Mouse (Mus musculus) G1E (cell line): ENCODE data around the gene Tmem56. TPM values are rescaled to one million over a fixed set of nuclear protein-coding genes. Genes with fewer than 3 reads are reported as not detected.

Source experiments
- ATAC-seq: 2 replicates; pipeline ENCODE4 v1.8.0; 2016; ENCODE audit warnings: mild to moderate bottlenecking; ENCODE audit not compliant: insufficient number of reproducible peaks, poor library complexity, low FRiP score, severe bottlenecking; ENCODE audit errors: extremely low read depth
- DNase-seq: peaks from one replicate; pipeline ENCODE4 v3.0.0; 2012; ENCODE audit warnings: low spot score
- H3K27me3 ChIP-seq: 2 replicates; pipeline ENCODE4 v1.6.1; 2012; ENCODE audit warnings: mild to moderate bottlenecking, low read length, inconsistent platforms; ENCODE audit not compliant: insufficient read depth
- H3K36me3 ChIP-seq: replicated peaks from 2 replicates; pipeline ENCODE3; 2012; ENCODE audit warnings: mild to moderate bottlenecking, inconsistent platforms
- H3K4me1 ChIP-seq: 2 replicates; pipeline ENCODE4 v1.6.1; 2012; ENCODE audit warnings: low read depth, low read length, inconsistent platforms, mixed read lengths; ENCODE audit not compliant: insufficient read depth
- H3K4me3 ChIP-seq: 2 replicates; pipeline ENCODE4 v1.5.1; 2012; ENCODE audit warnings: low read depth, mild to moderate bottlenecking, inconsistent platforms, low read length, moderate library complexity, mixed read lengths
- H3K9me3 ChIP-seq: replicated peaks from 2 replicates; pipeline ENCODE4 v1.6.1; 2012; ENCODE audit warnings: inconsistent platforms
- CTCF ChIP-seq: IDR thresholded peaks from 2 replicates; pipeline ENCODE4 v1.5.1; 2012; ENCODE audit warnings: low read depth, low read length, inconsistent platforms, mixed read lengths
- GATA1 ChIP-seq: IDR thresholded peaks from 2 replicates; pipeline ENCODE4 v1.6.1; 2012; ENCODE audit warnings: borderline replicate concordance, low read length, inconsistent platforms, mixed read lengths
- GATA2 ChIP-seq: IDR thresholded peaks from 2 replicates; pipeline ENCODE4 v1.6.1; 2012; ENCODE audit warnings: low read depth, low read length, inconsistent platforms, borderline replicate concordance
- POLR2AphosphoS5 ChIP-seq: IDR thresholded peaks from 2 replicates; pipeline ENCODE4 v1.6.1; 2012; ENCODE audit warnings: low read depth, low read length, inconsistent platforms; ENCODE audit not compliant: insufficient replicate concordance
- TAL1 ChIP-seq: conservative IDR thresholded peaks from 2 replicates; pipeline ENCODE4 v1.6.1; 2012; ENCODE audit warnings: low read depth, low read length, inconsistent platforms, mixed read lengths
- polyA plus RNA-seq: library from polyadenylated mRNA; stranded (reverse); fragments of >175 nt; gene quantifications from 2 replicates; pipeline ENCODE4 v1.2.3, GENCODE M21; 2012
- total RNA-seq, 2 experiments: library from RNA; stranded (forward) in 1 of 2; stranded (reverse) in 1 of 2; fragments of 200-1000 nt in 1 of 2; fragments of >200 nt in 1 of 2; fragmentation: Nextera tagmentation in 1 of 2; gene quantifications; 2 replicates each; pipeline ENCODE4 v1.2.3; 2014 to 2017

The Tmem56 gene
- total and polyA plus RNA-seq, 3 experiments, result 6.7 to 91.0 (median 34.1) TPM

DNA sequence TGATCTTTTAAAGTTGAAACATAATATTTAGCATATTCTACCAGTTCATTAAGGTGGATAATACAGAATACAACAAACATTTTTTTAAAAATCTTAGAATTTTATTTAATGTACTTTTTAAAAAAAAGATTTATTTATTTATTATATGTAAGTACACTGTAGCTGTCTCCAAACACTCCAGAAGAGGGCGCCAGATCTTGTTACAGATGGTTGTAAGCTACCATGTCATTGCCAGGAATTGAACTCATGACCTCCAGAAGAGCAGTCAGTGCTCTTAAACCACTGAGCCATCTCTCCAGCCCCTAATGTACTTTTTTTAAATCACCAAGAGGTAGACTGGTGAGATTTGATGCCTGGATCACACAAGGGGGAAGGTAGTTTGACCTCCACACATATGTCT lies 70.7 kb downstream of the Tmem56 start:
- TF ChIP-seq GATA2 (no peak), CTCF (no peak), GATA1 (no peak), TAL1 (no peak), POLR2AphosphoS5 (no peak)

DNA sequence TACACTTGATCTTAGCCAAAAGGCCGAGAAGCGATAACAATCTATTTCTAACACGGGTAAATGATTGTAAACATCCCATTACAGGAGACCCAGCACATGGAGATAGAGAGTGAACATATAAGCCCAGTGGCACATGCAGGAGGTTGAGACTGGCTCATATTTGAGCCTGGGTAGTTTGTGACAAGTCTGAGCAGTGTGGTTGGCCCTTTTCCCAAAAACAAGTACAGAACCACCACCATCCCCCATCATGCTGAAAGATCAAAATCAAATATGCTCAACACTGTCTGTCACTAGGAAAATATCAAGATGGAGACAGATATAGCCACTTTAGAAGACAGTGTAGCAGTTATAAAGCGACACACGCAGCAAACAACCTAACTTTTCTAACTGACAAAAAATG lies 73.9 kb downstream of the Tmem56 start:
- Histone ChIP-seq H3K4me1 (peaks cover 11% of the 10 kb centered on the region; the same call in 1 of the 2 replicates), H3K36me3 (peaks cover 72% of the 10 kb centered on the region), H3K27me3 (no peaks in the 10 kb centered on the region), H3K4me3 (no peak overlapping the region), H3K9me3 (no peaks in the 10 kb centered on the region)
- DNase-seq, result no peak
- no peak for ATAC-seq
- no peak for TF ChIP-seq TAL1
- no peak for TF ChIP-seq POLR2AphosphoS5
- TF ChIP-seq GATA2, result no peak
- no peak for TF ChIP-seq CTCF
- no peak for TF ChIP-seq GATA1

More for the DNA sequence above, 70.7 kb downstream of the Tmem56 start:
- Histone ChIP-seq H3K4me1 (peaks cover 8% of the 10 kb centered on the region; the same call in 1 of the 2 replicates), H3K36me3 (peaks cover 80% of the 10 kb centered on the region), H3K9me3 (no peaks in the 10 kb centered on the region), H3K4me3 (no peak overlapping the region), H3K27me3 (no peaks in the 10 kb centered on the region)
- DNase-seq, result no peak
- no peak for ATAC-seq

DNA sequence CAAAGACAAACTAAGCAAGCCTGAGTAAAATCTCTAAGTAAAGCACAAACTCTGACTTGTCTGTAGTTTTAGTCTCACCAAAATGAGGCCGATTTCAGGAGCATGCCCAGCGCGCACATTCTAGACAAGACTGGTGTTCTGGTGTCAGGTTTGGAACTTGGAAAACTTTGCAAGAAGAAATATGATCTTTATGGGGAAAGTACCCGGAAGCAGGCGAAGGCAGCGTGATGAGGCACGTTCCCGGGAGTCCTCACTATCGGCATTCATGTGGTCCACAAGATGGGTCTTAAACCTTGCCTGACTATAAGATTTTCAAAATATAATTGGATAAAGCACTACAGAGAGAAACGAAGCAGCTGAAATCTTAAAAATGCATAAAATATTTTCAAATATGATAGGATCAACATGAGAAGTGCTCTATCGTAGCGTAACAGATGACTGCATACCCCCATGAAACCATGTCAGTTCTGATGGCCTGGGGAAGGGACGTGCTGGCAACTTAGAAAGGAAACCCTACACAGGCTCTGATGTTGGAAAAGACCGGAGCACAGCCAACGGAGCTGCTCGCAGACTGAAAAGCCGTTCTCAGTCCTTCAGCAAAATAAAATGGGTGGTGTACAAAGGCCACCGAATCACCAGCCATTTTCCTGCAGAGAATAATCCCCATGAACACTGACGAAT lies 76.6 kb downstream of the Tmem56 start:
- Histone ChIP-seq H3K36me3 (peaks cover 60% of the 10 kb centered on the region), H3K27me3 (no peaks in the 10 kb centered on the region), H3K4me1 (peaks cover 29% of the 10 kb centered on the region), H3K4me3 (no peak overlapping the region), H3K9me3 (no peaks in the 10 kb centered on the region)
- DNase-seq (no peak), ATAC-seq (no peak)
- TF ChIP-seq GATA1 (no peak), TAL1 (no peak), GATA2 (no peak), CTCF (no peak), POLR2AphosphoS5 (no peak)

DNA sequence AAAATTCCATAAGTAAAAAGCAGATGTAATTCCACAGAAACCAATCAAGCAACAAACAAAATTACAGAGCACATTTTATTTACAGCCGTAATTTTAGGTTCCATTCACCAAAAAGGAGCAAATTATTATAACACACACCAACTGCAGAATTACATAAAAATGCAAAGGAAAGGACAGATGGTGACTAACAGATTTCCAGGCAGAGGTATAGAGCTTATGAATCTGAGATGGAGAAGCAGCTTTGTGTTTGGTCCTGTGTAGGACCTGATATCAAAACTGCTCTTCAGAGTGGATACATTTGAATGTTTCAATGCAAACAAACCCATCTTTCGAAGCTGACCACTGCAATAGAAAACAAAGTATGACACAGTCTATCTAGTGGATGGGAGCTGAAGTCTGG lies 80.3 kb downstream of the Tmem56 start:
- Histone ChIP-seq H3K27me3 (no peaks in the 10 kb centered on the region), H3K4me3 (no peak overlapping the region), H3K36me3 (peaks cover 26% of the 10 kb centered on the region), H3K9me3 (no peaks in the 10 kb centered on the region), H3K4me1 (peaks cover 43% of the 10 kb centered on the region)
- DNase-seq, result no peak
- TF ChIP-seq TAL1 (no peak), POLR2AphosphoS5 (no peak), GATA1 (no peak), CTCF (no peak), GATA2 (no peak)
- ATAC-seq, result no peak

DNA sequence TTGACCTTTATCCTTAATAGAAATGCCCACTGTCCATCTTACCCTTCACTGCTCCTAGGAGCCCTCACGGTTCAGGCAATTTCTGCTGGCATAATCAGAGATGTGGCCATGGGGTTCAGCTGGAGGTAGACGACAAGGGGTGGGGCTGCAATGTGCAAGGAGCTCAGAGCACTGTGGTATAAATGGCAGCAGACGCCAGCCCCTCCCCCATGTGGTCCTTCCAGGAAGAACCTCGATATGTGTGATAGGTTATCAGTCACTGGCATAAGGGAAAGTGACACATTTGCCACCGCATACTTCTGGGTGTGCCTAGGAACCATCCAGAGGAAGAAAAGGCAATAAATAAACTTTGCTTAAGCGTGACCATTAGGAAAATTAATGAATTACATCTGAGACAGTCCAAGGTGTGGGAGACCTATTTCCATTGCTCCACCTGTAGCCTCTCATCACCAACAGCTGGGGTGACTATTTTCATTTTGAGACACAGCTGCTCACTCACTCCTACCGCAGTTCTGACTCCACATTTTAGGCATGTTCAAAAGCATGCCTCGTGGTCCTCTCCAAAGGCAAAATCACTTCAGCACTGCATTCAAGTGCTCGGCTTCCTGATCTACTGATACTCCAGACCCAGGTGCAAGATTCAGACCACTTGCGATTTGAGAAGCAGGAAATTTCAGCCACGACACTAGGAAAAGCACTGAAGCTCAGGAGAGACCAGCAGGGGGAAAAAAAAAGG lies 81.7 kb downstream of the Tmem56 start:
- H3K4me1 ChIP-seq, result peaks cover 42% of the 10 kb centered on the region
- no peaks in the 10 kb centered on the region for H3K9me3 ChIP-seq
- peaks cover 11% of the 10 kb centered on the region for H3K36me3 ChIP-seq
- DNase-seq (peak; percentile 62), ATAC-seq (peak; percentile 99)
- no peaks in the 10 kb centered on the region for H3K27me3 ChIP-seq
- peak overlapping the region; percentile 34; the same call in 1 of the 2 replicates for H3K4me3 ChIP-seq
- TF ChIP-seq TAL1, result peak; percentile 67
- TF ChIP-seq POLR2AphosphoS5, result no peak

DNA sequence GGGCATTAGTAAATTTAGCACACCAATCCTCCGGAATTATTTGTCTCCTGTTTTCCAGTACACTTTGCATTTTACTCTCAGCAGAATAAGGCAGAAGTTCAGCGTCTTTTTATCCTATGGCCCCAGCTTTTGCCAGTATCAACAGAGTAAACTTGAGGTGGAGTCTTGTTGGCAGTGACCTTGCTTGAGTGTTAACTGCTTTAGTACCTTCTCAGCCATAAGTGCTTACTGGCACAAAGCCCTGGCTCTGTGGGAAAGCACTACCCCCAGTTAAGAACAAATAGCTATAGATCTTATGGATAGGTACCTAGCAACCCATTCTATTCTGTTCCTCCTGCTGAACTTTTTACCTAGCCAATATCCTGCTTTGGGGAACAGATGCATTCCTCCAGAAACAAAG lies 93.7 kb downstream of the Tmem56 start:
- no peaks in the 10 kb centered on the region for H3K9me3 ChIP-seq
- TF ChIP-seq POLR2AphosphoS5, result no peak
- TF ChIP-seq CTCF, result no peak
- TF ChIP-seq TAL1, result no peak
- no peak for TF ChIP-seq GATA2
- TF ChIP-seq GATA1, result no peak
- H3K4me3 ChIP-seq, result no peak overlapping the region
- H3K36me3 ChIP-seq, result no peaks in the 10 kb centered on the region
- H3K27me3 ChIP-seq, result peaks cover 31% of the 10 kb centered on the region
- no peak for ATAC-seq
- peaks cover 10% of the 10 kb centered on the region; the same call in 1 of the 2 replicates for H3K4me1 ChIP-seq
- no peak for DNase-seq

DNA sequence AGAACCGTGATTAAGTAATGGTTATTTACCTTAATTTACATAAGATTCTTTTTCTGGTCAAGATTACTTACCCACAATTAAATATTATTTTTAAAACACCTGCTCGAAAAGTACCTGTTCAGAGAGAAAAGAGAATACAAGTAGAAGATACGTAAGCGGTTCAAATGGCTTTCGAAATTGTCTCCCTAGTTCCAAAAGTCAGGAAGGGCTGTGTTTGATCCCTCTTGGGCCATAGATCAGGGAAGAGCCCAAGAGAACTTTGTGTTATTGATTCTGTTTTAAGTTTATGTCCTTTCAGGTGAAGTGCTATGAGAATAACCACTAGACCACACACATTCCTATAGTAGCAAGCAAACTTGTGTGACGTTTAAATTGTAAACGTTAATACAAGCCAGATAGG lies 95.4 kb downstream of the Tmem56 start:
- DNase-seq (no peak), ATAC-seq (no peak)
- Histone ChIP-seq H3K27me3 (peaks cover 23% of the 10 kb centered on the region), H3K4me1 (peaks cover 6% of the 10 kb centered on the region; the same call in 1 of the 2 replicates), H3K36me3 (no peaks in the 10 kb centered on the region), H3K9me3 (no peaks in the 10 kb centered on the region), H3K4me3 (no peak overlapping the region)
- TF ChIP-seq CTCF (no peak), TAL1 (no peak), POLR2AphosphoS5 (no peak), GATA1 (no peak), GATA2 (no peak)
